Mouse (Mus musculus) ovary, postnatal 36 days (tissue): ENCODE measurements at regions not wholly inside any gene's neighbourhood (a gene's known extent, or its start where the extent isn't known, plus 50 kb on each side); places are given as distances from the start of the nearest gene placed in this dataset.

Source experiments
- DNase-seq: peaks from one replicate; pipeline ENCODE4 v3.0.0; 2022; ENCODE audit warnings: low spot score, mixed read lengths

DNA sequence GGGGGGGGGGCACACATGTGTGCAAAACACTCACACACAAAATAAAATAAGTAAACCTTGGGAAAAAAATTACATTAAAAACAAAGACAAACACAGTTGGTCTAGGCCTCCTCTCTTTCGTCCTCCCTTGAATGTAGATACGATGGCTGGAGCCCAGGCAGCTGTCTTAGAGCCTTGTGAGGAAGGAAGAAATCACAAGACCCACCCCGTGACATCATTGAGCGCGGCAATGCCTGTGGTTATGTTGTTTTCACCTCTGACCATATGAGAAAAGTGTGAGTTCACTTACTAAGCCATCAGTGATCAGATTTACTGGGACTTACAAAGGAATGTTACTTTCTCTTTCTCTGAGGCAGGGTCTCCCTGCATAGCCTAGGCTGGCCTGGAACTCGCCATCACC is 64.8 kb upstream of the Slc6a6 start:
- DNase-seq: no peak

DNA sequence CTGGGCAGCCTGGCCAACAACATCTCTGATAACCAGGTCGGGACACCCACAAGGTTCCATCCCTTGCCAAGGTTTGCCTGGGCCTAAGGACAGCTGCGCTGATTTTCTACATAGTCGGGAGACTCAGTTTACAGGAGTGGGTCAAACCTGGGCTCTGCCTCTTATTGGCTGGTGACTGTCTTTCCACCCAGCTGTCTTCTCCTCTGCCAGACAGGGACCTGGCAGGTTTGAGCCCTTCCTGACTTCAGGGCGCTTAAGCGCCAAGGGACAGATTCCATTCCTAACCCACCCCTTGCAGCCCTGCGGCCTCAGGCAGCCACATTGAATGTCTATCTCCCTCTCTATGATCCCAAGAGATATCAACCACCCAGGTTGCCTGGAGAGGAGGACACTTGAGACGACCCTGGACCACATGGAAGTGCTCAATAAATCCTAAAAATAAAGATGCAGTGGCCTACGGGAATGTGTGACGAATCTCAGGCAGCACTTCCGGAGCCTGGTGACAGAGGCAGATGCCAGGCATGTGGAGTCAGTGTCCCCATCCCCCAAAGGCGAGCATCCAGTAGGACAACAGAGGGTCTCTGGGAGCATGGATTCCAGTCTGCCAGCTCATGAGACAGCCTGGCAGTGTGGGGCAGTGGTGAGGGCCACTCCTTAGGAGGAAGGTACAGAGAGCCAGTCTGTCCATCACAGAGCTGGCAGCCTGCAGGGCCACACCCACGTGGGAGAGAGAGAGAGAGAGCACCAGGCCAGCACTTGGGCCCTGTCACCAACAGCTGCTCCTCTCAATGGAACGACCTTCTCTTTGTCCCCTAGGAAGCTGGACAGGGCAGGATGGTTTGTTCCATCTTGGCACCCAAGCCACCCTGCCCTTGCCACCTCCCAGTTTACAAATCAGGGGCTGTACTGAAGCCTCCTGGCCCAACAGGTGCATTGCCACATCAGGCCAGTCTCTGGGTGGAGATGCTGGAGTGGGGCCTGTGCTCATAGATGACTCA is 63.8 kb upstream of the Slc6a6 start:
- DNase-seq: no peak

DNA sequence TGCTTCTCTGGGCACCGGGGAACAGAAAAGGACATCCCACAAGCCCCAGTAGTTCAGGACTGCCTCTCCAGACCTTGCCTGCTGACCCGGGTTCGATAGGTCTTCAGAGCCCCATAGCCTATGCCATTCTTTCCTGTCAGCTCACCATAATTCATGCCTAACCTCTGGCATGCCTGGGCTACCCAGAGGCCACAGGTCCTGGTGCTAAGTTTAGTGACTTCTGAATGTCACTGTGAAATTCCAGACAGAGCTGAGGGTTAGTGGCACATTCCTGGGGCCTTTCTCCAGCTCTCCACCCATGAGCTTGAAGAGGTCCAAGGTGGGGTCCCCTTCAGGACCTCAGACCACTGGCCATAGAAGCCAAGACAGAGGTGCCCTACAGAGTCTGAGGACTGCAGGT is 62.4 kb upstream of the Slc6a6 start:
- DNase-seq: no peak

DNA sequence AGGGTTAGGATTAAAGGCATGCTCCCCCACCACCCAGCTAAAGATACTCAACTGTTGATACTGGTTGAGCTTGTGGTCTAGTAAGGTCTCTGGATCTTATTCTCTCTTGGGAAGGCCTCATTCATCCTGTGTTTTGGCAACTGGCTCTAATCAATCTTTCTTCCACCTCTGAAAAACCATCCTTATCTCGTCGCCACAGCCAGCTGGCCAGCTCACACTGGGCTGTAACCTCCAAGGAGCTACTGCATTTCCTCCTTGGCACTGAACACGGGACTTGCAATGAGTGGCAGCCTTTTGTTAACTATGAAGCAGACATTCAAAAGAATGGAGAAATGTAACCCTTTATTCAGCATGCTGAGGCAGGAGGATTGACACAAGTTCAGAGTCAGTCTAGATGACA is 61.4 kb upstream of the Slc6a6 start:
- no peak for DNase-seq

DNA sequence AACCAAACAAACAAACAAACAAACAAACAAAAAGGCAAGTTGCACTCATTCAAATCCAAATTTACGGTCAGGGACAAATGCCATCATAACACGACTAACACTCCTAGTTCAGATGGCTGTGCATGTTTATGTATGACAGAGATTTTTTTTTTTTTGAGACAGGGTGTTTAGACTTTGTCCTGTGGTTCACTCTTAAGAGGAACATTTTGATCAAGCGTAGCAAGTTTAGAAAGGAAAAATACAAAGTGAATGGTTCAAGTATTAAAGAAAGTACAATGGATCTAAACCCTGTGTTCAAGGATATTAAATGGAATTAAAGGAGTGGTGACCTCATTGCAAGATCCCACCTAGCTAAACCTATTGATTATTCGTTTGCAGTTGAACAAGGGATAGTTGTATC is 60.2 kb upstream of the Slc6a6 start:
- no peak for DNase-seq

DNA sequence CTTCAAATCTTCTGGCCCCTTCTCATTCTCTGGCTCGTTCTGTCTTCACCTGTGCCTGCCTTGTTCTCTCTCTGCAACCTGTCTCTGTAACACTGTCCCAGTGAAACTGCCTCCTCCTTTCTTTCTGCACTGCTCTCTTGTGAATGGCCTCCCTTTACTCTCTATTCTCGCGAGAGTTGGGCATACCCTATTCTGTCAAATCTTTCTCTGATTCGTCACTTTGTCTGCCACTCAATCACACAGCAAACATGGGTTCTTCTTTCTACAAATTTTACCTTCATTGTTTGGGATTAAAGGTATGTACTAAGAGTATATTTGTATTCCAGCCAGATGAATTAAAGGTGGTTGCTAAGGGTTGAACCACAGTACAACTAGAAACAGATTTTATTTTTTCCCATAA is 54.6 kb upstream of the Slc6a6 start:
- DNase-seq: no peak

DNA sequence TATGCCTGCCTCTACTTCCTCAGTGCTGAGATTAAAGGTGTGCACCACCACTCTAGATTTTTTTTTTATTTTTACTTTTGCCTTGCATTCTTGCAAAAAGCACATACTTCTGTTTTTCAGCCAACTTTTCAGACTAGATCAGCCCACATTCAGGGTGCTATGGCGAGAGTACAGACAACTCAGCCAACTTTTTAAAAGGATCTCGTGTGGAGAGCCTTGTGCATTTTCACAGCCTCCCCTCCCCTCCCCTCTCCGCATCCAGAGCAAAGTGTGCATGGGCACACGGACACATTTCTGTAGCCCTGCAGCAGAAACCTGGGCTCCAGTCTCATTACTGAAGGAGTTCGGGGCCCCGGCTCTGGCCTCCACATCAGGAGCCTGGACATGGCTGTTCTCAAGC is 52.6 kb upstream of the Slc6a6 start:
- no peak for DNase-seq
